Mouse (Mus musculus): Measurements from ENCODE around the gene Pbx1.

Gene Pbx1

DNA sequence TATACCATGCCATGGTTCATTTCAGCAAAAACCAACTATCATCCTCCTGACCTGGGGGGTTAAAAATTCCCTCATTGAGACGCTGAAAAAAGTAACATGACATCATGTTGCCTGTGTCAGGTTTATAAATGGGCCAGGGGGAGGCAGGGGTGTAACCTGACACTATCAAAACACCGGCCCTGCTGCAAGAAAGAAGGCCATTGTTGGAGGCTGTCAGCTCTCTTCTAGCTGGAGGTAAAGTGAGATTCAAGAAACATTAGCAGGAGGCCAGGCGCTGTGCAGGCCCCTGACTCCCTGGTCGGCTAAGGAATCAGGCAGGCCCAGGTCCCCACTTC lies 49.3 kb downstream of the Pbx1 start:
- DNase-seq, result no peak

GRCm38 (mm10) chr1:168382106-168382822 lies 49.8 kb downstream of the Pbx1 start:
- DNase-seq, result no peak

- DNase-seq, result no peak
Observed at GRCm38 (mm10) chr1:168381451-168381850, 50.6 kb downstream of the Pbx1 start.

GRCm38 (mm10) chr1:168380241-168380770 lies 51.8 kb downstream of the Pbx1 start:
- no peak for DNase-seq

DNA sequence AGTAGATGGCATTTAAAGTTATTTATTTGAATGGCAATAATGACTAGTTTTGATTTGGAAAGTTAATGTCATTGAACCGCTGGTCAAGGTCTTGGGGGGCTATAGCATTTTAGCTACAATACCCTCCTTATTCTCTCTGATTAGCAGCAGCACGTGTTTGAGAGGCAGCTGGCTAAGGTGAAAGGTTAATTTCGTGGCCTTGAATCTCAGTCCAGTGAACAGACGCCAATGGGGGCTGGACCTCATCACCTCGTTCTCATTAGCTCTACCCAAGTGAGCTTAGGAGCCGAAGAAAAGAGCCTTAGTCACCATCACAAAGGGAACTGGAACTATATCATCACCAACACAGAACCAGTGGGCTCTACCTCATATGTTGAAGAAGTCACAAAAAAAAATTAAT lies 54.4 kb downstream of the Pbx1 start:
- no peak for DNase-seq

GRCm38 (mm10) chr1:168376330-168376729 lies 55.7 kb downstream of the Pbx1 start:
- no peak for DNase-seq

GRCm38 (mm10) chr1:168374953-168375600 lies 57.0 kb downstream of the Pbx1 start:
- no peak for DNase-seq

GRCm38 (mm10) chr1:168372089-168372488 lies 60.0 kb downstream of the Pbx1 start:
- no peak for DNase-seq

- no peak for DNase-seq
Observed at GRCm38 (mm10) chr1:168370966-168371365, 61.1 kb downstream of the Pbx1 start.

DNA sequence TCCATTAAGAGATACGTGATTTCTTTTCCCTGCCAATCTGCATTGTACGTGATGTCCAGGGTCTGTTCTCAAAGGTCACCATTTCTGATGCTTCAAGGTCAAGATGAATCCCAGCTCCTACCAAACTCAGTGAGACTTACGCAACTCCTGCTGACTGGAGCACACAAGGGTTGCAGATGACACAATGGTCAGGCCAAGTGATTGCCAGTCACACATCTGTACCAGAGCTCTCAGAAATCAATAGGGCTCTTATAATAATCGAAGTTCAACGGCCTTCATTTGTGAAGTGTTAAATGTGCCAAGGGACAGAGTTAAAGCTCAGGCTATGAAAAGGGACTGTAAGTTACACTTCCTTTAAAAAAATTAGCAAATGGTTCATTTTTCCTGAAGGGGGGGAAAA lies 65.8 kb downstream of the Pbx1 start:
- no peak for DNase-seq

- no peak for DNase-seq
Observed at GRCm38 (mm10) chr1:168364325-168364724, 67.7 kb downstream of the Pbx1 start.

DNA sequence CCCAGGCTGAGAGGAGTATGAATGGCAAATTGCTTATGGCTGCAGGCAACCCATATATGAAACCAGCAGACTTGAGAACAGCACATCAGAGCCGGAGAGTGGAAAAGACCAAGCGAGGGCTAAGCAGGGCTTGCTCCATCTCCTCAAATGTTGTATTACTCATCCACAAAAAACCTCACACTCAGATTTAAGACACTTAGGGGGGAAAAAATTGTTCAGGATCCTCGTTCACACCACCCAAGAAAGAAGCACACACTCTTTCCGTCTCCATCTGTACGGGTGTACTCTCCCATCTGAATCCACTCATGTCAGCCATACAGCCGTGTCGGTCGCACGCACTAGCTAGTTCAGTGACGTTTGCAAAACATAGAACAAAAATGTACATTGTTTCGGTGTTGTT lies 69.0 kb downstream of the Pbx1 start:
- no peak for DNase-seq

- no peak for DNase-seq
Observed at GRCm38 (mm10) chr1:168362464-168362863, 69.6 kb downstream of the Pbx1 start.

- DNase-seq, result no peak
Observed at GRCm38 (mm10) chr1:168357680-168358611, 74.1 kb downstream of the Pbx1 start.

- no peak for DNase-seq
Observed at GRCm38 (mm10) chr1:168356970-168357441, 75.1 kb downstream of the Pbx1 start.

- DNase-seq, result no peak
Observed at GRCm38 (mm10) chr1:168355985-168356556, 76.0 kb downstream of the Pbx1 start.

DNA sequence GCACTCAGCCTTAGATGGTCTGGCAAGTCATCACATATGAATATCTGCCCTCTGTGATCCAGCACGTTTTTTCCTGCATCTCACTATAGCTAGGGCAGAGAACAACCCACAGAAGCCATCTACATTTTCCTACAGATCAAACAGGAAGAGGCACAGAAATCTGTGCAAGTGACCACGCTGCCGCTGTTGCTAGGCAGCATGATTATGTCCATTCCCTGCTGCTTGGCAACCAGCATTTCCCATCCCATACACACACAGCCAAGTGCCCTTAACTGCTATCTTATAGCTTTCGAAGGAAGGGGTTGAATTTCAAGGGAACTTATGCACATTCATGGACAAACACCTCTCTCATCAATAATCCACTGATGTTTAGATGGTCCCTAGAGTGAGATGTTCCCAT lies 77.1 kb downstream of the Pbx1 start:
- no peak for DNase-seq

- no peak for DNase-seq
Observed at GRCm38 (mm10) chr1:168348036-168348784, 83.9 kb downstream of the Pbx1 start.

DNA sequence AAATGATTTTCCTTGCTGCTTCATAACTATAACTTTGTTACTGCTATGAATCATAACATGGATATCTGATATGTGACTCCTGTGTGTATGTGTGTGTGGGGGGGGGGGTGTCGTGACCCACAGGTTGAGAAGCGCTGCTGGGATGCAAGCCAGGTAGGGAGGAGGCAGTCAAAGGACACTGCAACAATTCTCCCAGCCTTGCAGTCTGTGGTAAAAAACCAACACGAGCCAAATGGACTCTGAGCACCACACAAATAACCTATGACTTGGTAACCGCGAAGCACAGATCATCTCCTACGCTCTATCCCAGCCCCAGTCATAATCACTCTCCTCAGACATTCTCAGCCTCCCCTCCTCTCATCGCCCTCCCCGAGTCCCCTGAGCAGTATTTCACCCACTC lies 87.2 kb downstream of the Pbx1 start:
- no peak for DNase-seq

DNA sequence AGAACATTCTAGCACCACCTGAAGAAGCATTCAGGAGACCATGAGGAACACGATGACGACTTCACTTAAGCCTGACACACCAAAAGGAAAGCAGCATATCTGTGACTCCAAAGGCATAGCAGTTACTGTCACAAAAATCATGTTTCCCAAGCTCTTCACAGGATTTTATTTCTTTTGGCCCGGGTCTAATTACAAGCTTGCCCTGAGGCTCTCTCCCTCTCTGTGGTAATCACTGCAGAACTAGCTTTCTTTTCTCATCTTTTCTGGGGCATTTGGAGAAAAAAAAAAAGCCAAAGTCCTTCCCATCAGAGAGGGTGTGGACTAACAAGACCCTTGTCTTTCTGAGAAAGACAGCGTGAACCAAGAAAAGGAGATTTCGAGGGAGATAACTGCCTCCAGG lies 87.8 kb downstream of the Pbx1 start:
- DNase-seq, result no peak

DNA sequence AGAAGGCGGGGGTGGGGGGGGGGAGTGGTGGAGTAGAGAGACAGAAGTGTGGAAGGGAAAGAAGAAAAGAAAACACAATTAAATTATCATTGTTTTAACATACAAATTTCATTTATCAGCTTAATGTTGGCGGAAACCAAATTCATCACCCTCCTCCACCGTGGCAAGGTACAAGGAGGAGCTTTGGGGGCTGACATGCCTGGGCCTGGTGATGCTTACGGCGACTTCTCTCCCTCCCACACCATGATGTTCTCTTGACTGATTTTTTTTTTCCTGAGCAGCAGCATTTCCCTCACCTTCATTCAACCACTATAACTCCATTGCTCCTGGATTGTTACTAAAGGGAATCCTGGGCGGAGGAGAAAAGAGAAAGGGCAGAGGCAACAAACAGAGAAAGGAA lies 89.8 kb downstream of the Pbx1 start:
- no peak for DNase-seq

DNA sequence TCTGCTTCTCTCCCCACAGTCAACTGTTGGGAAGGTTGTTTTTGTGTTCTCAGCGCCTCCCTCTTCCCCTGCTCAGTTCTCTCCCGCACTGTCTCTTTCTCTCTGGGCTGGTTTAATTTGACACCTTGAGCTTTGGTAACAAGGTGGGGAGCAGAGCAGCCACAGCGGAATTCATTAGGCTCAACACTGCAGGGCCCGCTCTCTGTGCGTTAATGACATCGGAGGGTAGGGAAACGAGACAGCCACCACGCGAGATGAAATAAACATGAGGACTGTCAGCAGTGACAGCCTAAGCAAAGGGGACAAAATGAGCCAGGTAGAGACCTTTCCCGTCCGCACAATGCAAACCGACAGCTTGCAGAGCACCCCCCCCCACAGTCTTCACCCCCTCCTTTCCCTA lies 90.2 kb downstream of the Pbx1 start:
- DNase-seq, result no peak
